Mouse (Mus musculus) megakaryocyte, adult 5-6 weeks (primary cell): ENCODE measurements around the gene Prpf40a. TPM values are rescaled to one million over a fixed set of nuclear protein-coding genes. Genes with fewer than 3 reads are reported as not detected.

Experiments
- ATAC-seq: 2 replicates; pipeline ENCODE4 v1.8.0; 2016; ENCODE audit warnings: mild to moderate bottlenecking, inconsistent platforms; ENCODE audit not compliant: poor library complexity, severe bottlenecking
- total RNA-seq, 2 experiments: library from RNA; stranded (forward) in 1 of 2; stranded (reverse) in 1 of 2; fragments of 153-499, 151-499 nt in 1 of 2; fragments of 221-1000, 200-1000 nt in 1 of 2; gene quantifications; 2 replicates each; pipeline versions ENCODE4 v1.2.3 to v1.2.4; 2015 to 2017

Prpf40a gene
- 98.2 and 107 TPM in 2 replicates for total RNA-seq (2015)
- total RNA-seq (2017), result 190 and 201 TPM in 2 replicates

- peak; percentile 81 for ATAC-seq
These were observed at the start of gene Prpf40a for GRCm38 (mm10) chr2:53190684-53191511. Gene Prpf40a (minus strand): TSS chr2:53191284.

- no peak for ATAC-seq
These were observed 31.2 kb upstream of the Prpf40a start for GRCm38 (mm10) chr2:53222242-53222641.

- ATAC-seq, result no peak
These were observed 22.4 kb upstream of the Prpf40a start for GRCm38 (mm10) chr2:53213493-53213892.

GRCm38 (mm10) chr2:53206749-53207148, 15.7 kb upstream of the Prpf40a start:
- no peak for ATAC-seq

GRCm38 (mm10) chr2:53204373-53205274, 13.5 kb upstream of the Prpf40a start:
- peak; percentile 53; the same call in 1 of the 2 replicates for ATAC-seq

- peak; percentile 89 for ATAC-seq
These were observed 9.2 kb upstream of the Prpf40a start for GRCm38 (mm10) chr2:53200164-53200885.

GRCm38 (mm10) chr2:53199203-53199602, 8.1 kb upstream of the Prpf40a start:
- ATAC-seq, result no peak

- no peak for ATAC-seq
These were observed 5.3 kb upstream of the Prpf40a start for GRCm38 (mm10) chr2:53196431-53196830.

- no peak for ATAC-seq
These were observed 1.3 kb upstream of the Prpf40a start for GRCm38 (mm10) chr2:53192386-53192785.

GRCm38 (mm10) chr2:53191523-53192220, 588 bp upstream of the Prpf40a start, which contains the start of gene Arl6ip6:
Gene Arl6ip6 (plus strand): TSS chr2:53191726.
- ATAC-seq, result peak; percentile 75

- no peak for ATAC-seq
These were observed 1.3 kb downstream of the Prpf40a start for GRCm38 (mm10) chr2:53189811-53190210.

GRCm38 (mm10) chr2:53179876-53180275, 11.2 kb downstream of the Prpf40a start:
- no peak for ATAC-seq

GRCm38 (mm10) chr2:53178966-53179365, 12.1 kb downstream of the Prpf40a start:
- ATAC-seq, result no peak

GRCm38 (mm10) chr2:53173966-53174365, 17.1 kb downstream of the Prpf40a start:
- ATAC-seq, result no peak

GRCm38 (mm10) chr2:53146852-53147251, 44.2 kb downstream of the Prpf40a start:
- no peak for ATAC-seq

- ATAC-seq, result no peak
These were observed 59.5 kb downstream of the Prpf40a start for GRCm38 (mm10) chr2:53131567-53131966.

- ATAC-seq, result no peak
These were observed 62.0 kb downstream of the Prpf40a start for GRCm38 (mm10) chr2:53129070-53129469.

- no peak for ATAC-seq
These were observed 65.1 kb downstream of the Prpf40a start for GRCm38 (mm10) chr2:53125998-53126397.

- ATAC-seq, result peak; percentile 56; the same call in 1 of the 2 replicates
These were observed 69.3 kb downstream of the Prpf40a start for GRCm38 (mm10) chr2:53121797-53122196.

GRCm38 (mm10) chr2:53108547-53108946, 82.5 kb downstream of the Prpf40a start:
- no peak for ATAC-seq
